Mouse (Mus musculus) lung, adult 18-20 months (tissue): Measurements from ENCODE around the gene Tspan8.

ENCODE experiments used
- DNase-seq, 2 experiments: peaks; one replicate each; pipeline ENCODE4 v3.0.0; 2022; ENCODE audit warnings: mixed read lengths in 2 of 2

Gene Tspan8

GRCm38 (mm10) chr10:115846930-115847329, 30.3 kb downstream of the Tspan8 start:
- DNase-seq: no peak

GRCm38 (mm10) chr10:115848511-115848910, 31.9 kb downstream of the Tspan8 start:
- DNase-seq: no peak

GRCm38 (mm10) chr10:115860210-115860880, 43.7 kb downstream of the Tspan8 start:
- no peak for DNase-seq

- DNase-seq: peak; percentile 4 to 29
Measured at GRCm38 (mm10) chr10:115861967-115862366, 45.3 kb downstream of the Tspan8 start.

- no peak for DNase-seq
Measured at GRCm38 (mm10) chr10:115882757-115883156, 66.1 kb downstream of the Tspan8 start.

GRCm38 (mm10) chr10:115891924-115892323, 75.3 kb downstream of the Tspan8 start:
- DNase-seq: peak in 1 of 2 experiments; percentile 6

GRCm38 (mm10) chr10:115892973-115893372, 76.3 kb downstream of the Tspan8 start:
- no peak for DNase-seq

GRCm38 (mm10) chr10:115894045-115894444, 77.4 kb downstream of the Tspan8 start:
- DNase-seq: no peak

GRCm38 (mm10) chr10:115896764-115897163, 80.1 kb downstream of the Tspan8 start:
- DNase-seq: peak in 1 of 2 experiments; percentile 20

- DNase-seq: peak; percentile 14 to 31
Measured at GRCm38 (mm10) chr10:115897235-115897634, 80.6 kb downstream of the Tspan8 start.
